Mouse (Mus musculus) liver, adult (tissue): ENCODE data around the gene Aifm3.
A peak's percentile ranks its signal among the peaks of the same experiment; 100 is the strongest.

Experiments
- GATA4 ChIP-seq: IDR thresholded peaks from 2 replicates; pipeline ENCODE4 v1.6.1; 2014; ENCODE audit warnings: mild to moderate bottlenecking, low read length; ENCODE audit not compliant: insufficient replicate concordance

Gene Aifm3

DNA sequence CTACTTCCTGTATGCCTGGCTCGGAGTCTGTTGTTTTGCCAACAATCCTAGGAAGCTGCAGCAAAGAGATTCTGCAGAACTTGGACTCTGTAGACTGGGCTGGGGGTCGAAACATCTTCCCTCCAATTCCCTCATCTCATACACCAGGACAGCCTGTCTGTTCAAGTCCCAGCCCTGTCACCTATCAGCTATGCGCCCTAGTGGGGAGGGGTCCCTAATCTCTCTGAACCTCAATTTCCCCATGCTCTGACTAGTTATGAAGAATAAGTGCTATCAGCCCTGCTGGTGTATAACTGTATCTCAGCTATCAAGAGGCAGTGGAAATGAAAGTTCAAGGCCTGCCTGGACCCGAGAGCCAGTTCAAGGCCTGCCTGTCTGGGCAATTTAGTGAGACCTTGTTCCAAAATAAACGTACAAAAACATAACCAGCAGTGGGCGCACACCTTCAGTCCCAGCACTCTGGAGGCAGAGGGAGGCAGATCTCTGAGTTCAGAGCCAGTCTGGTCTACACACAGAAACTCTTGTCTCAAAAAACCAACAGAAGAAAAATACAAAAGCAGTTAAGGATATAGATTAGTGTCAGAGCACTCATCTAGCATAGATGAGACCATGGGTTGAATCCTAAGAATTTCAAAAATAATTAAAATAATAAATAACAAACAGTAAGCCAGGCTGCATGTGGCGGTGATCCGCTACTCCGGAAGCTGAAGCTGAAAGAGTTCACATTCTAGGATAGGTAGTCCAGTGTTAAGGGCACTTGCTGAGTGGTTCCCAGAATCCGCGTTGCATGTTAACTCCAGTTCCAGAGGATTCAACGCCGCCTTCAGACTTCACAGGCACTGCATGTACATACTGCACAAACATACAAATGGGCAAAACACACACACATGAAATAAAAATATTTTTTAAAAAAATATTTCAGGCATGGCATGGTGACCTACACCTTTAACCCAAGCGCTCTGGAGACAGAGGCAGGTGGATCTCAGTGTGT, 638 bp upstream of the Aifm3 start:
- TF ChIP-seq GATA4: no peak; the same call in 1 of the 2 replicates

DNA sequence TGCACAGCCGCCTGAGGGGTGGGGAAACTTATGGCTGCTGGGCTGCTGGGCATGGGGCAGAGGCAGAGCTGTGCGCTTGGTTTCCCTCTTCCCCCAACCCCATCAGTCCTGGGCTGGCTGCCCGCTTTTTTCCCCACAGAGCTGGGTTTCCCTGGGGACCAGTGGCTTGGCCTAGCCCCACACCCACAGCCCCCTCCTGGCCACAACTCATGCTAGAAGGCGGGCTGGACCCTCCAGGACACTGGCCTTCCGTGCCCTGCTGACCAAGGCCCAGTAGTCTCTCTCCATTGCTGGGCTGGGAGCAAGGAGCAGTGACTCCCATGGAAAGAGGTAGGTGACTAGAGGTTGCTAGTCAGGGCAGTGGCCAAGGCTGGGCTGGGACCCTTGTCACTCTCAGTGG, 1.7 kb downstream of the Aifm3 start:
- no peak for TF ChIP-seq GATA4

DNA sequence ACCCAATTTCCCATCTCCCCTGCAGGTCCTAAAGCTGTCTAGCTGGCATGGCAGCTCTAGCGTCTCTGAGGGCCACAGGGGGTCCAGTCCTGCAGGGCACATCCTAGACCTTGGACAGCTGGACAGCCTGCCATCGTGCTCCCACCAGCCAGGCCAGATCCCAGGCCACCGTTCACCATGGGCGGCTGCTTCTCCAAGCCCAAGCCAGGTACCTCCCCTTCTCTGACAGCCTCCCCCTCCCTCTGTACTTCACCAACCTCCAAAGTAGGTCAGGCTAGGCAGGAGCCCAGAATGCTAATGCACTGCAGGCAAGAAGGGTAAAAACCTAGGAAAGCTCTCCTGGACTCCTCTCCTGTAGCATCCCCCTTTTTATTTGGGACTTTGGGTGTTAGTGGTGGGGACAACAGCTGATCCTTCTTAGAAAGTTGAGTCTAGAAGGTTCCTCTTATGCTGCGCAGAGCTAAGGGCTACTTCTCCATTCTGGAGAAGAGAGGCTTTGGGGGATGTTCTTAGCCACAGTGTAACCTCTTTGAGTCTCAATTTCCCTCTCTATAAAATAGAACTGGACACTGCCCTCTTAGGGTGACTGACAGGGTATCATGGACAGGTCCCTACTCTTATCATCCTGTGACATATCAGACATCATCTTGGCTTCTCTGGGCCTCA, 2.6 kb downstream of the Aifm3 start:
- TF ChIP-seq GATA4: no peak

DNA sequence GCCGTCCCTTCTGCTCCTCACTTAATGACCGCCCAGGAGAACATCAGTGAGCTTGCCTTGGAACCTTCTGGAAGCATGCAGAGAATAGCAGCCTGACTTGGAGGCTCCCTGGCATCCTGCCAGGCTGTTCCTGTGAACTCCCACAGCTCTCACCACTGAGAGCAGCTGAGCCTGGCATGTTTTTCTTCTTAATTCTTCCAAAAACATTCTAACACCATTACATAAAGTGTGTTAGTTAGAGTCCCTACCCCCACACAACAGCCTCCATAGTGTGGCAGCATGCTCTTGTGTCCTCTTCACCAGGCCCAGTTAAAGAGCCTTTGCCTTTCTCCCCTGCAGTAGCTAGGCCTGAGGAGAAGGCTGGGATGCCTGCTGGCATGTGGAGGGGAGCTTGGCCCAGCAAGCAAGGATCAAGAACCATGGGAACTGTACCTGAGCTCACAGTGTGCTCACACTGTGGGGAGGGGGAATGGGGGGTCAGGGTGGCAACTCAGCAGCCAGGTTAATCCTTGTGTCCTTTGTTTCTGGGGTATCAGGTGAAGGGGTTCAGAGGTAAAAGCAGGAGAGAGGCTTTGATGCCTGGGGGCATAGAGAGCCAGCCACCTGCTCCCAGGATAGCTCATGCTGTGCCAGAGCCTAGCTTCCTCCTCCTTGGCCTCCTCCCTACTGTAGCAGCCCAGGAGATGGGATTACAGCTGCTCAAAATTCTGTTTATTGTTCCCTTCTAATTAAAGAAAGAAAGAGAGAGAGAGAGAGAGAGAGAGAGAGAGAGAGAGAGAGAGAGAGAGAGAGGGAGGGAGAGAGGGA, 7.3 kb downstream of the Aifm3 start:
- no peak for TF ChIP-seq GATA4

DNA sequence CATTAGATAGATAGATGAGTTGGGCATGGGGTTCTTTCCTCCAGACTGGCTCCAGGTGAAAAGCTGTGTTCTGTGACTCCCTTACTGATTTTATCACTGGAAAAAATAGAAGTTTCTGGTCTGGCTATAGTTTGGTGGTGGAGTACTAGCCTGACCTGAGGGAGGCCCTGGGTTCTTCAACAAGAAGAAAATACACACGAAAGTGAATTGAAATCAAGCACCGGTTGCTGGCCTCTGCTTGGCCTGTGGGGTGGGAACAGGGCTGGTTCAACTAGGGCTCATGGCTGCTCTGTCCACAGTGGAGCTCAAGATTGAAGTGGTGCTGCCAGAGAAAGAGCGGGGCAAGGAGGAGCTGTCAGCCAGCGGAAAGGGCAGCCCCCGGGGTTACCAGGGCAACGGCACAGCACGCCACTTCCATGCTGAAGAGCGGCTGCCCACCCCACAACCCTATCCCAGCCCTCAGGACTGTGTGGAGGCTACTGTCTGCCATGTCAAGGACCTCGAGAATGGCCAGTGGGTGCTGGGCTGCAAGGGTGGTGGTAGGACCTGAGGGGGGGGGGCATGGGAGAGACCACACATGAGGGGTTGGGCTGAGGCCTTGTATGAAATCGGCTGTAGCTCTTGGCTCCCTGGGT, 10.0 kb downstream of the Aifm3 start:
- no peak for TF ChIP-seq GATA4

DNA sequence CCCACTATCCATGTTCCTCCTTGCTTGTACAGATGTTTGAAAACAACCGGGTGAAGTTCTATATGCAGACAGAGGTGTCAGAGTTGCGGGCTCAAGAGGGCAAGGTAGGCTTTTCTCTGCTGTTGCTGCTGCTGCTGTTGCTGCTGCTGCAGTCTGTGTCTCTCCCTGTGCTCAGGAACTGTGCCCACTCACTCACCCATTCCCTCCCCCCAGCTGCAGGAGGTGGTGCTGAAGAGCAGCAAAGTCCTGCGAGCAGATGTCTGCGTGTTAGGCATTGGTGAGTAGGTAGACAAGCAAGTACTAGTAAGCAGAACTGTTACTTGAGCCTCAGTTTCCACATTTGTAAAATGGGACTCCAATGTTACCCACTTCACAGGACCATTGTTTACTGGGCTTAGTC, 13.3 kb downstream of the Aifm3 start:
- no peak for TF ChIP-seq GATA4

DNA sequence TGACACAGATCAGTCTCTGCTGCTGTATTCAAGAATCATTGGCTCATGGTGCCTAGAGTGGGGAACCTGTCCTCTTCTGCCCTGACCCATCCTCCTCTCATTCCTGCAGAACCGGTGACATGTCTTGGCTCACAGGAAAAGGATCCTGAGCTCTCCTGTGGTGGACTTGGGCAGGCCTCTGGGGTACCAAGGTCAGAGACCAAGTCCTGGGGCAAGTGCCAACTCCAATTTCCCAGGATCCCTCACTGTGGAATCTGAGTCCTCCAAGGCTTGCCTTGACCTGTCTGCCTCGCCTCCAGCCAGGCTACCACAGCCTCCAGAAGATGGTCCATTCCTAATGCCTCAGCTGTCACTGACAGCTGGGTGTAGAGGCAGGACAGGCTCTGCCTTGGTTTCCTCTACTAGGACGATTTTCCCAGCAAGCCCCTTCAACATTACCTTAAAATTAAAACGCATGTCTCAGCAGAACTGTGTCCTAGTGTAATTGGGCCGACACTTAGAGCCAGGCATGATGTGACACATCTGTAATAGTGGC, 17.7 kb downstream of the Aifm3 start:
- TF ChIP-seq GATA4: no peak

DNA sequence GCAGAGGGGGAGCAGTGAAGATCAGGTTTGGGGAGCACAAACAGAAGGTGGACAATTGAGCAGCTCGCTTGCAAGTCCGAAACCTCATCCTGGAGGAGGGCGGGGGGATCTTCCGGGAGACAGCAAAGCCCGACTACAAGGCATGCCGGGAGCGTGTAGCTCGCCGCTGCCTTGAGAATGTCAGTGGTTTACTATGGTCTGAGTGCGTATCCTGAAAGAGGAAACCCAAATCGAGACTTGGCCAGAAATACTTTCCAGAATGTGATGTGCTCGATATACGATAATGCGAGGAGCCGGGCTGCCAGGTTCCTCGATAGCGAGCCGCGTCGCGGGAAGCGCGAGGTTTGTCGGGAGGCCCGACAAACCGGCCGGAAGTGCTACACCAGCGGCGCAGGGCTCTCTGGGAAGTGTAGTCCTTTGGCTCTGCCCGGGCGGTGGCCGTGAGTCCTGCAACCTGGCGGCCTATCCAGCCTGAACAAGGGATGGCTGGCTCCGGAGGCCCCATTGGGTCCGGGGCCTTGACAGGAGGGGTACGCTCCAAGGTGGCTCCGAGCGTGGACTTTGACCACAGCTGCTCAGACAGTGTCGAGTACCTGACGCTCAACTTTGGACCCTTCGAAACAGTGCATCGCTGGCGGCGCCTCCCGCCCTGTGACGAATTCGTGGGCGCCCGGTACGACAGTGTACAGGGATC, 19.3 kb downstream of the Aifm3 start, which contains the start of gene Lztr1:
Gene Lztr1, plus strand, starts transcription at position 143 of the 694 bp plus-strand sequence.
- TF ChIP-seq GATA4: peak; percentile 48; the same call in 1 of the 2 replicates

DNA sequence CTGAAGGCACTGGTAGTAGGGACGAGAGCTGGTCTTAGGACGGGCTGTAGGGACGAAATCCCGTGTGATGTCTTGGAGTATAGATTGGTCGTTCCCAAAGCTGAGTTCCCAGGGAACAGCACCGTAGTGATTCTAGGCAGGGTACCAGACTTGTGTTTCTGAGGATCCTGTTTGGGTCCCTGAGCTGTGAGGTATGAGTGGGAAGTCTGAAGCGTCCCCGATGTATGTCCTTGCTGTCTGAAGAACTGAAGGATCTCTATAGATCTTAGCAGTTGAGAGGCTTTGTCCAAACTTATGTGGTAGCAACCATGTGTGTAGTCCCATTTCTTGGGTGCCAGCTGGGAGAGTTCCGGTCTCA, 19.8 kb downstream of the Aifm3 start:
- no peak for TF ChIP-seq GATA4

DNA sequence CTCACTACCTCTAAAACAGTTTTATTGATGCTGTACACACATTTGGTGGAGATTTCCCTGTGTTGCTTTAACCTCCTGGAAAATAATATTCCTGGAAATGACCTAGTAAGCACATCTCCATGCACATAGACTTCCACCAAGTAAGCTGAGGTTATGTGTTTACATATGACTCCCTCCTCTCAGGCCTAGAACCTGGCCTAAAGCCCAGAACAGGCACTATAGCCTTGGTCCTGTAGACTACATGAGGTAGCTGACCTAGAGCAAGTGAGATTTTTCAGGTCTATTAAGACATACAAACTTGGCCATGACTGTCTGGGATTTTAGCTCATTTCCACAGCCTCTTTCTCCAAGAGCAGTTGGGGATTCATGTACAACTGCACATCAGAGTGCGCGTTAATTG, 20.7 kb downstream of the Aifm3 start:
- TF ChIP-seq GATA4: no peak

DNA sequence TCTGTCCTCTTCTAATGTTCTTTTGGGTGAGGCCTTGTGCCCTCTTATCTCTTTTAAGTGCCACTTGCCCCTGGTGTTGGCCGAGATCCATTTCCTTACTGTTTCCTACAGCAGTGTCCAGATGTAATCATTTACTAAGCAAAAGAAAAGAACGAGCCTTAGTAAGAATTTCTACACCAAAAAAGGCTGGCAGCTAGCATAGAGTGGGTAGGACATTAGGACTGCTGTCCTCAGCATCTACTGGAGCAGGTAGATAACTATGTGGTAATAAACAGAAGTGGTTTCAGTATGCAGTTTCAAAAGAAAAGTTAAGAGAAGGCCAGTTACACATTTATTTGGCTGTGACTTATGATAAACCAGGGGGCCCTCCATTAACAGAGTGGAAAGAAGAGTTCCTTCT, 21.3 kb downstream of the Aifm3 start:
- no peak for TF ChIP-seq GATA4

DNA sequence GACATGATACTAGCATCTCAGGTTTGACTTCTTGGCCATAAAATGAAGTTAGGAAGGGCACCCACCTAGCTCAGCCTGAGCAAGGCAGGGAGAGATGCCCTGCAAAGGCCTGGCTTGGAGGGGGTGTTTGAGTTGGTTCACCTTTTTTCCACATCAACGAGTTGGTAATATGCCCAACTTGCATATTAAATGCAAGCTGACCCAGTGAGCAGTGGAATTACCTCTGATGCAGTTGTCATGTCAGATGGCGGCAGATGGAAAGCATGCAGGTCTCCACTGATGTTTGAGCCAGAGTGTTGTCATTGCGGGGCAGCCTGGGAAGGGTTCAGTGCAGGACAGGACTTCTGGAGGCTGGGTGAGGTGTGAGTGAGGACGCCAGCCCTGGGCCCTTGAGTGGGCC, 22.0 kb downstream of the Aifm3 start:
- TF ChIP-seq GATA4: no peak

DNA sequence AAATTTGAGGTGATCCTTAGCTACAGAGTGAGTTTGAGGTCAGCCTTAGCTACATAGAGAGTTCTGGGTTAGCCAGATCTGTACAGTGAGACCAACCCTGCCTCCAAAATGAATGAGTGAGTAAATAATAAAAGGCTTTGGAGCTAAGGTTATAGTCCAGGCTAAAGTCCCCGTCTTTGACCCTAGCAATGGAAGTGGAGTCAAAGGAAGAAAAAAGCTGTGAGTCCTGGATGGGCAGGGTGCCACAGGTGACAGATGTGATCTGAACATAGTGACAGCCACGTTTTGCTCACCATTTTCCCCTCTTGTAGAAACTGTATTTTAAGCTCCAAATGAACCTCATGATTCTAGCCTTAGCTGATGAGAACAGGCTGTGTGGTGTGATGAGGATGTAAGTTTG, 29.5 kb downstream of the Aifm3 start:
- TF ChIP-seq GATA4: no peak

DNA sequence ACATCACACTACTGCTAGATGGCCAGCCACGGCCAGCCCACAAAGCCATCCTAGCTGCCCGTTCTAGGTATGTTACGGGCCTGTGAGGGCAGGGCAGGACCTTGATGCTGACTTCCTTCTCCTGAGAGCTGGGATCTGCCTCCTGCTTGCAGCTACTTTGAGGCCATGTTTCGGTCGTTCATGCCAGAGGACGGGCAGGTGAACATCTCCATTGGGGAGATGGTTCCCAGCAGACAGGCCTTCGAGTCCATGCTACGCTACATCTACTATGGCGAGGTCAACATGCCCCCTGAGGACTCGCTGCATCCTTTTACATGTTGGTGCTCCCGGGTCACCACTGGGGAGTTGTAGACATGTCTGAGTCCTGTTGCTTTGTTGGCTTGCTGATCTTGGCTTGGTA, 34.7 kb downstream of the Aifm3 start:
- no peak for TF ChIP-seq GATA4

DNA sequence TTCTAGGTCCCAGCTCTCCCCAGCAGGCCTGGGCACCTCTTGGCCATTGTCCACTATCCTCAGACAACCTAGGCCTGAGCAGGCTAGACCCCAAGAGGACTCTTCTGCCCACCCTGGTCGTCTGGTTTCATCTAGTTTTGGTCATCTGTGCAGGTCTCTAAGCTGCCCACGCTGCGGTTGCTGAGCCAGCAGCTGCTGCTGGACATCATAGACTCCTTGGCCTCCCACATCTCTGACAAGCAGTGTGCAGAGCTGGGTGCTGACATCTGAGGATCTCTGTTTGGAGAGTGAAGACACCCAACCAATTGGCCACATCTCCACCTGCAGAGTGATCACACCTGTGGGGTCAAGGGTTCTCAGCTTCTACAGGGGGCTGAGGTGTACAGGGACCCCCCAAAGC, 36.1 kb downstream of the Aifm3 start:
- TF ChIP-seq GATA4: no peak

DNA sequence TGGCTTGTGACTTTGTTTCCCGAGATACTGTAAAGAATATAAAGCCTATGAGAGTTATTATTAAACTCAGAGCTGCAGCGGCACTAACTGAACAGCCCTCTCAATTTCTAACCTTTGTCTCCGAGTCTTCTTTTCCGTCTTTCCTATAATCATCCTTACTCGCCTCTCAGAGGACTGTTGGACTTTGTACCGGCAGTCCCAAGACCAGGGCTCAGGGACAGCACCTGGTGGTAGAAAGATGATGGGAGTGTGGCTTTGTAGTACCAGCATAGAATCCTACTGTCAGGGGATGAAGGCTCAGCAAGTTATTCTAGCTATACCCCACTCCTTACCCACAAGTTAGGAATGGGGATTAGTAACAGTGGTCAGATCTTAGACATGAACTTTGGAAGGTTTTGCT, 36.8 kb downstream of the Aifm3 start:
- no peak for TF ChIP-seq GATA4
